8 mouse cellular contexts compared by ENCODE assay signal in the genomic region with DNA sequence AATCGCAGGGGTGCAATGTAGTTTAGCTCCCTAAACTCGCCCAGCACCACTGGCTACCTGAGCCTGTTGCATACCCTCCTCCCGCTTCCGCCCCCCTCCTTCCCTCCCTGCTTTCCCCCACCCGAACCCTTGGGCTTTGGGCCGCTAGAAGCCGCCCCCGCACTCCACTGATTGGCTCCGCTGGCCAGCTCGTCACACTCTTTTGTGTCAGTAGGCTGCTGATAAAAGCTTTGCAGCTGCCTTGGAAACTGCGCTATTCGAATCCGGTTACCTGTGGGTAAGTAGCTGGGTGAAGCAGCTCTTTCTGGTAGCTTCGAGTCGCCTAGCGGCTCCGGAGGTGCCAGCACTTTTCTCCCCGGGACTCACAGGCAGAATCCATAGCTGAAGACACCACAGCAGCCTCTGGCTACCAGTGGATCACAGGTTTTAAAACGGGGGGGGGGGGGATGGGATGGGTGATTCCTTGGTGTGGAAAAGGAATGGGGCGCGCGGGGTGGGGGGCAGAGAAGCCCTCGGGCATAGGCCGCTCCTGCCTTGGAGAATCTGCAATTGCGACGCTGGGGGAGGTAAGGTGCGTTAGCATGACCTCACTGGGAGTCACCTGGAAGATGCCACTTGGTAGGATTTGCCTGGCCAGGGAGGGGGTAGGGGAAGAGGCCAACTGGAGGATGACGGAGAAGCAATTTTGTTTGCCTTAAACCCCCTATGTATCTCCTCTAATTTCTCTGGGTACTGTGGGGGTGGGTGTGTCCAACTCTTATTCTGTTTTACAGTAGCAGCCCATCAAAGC. TPM values are rescaled to one million over a fixed set of nuclear protein-coding genes. Genes with fewer than 3 reads are reported as not detected.
A peak's percentile ranks its signal among the peaks of the same experiment; 100 is the strongest.
DNase-seq lines count a peak whose midpoint lies in the region; ATAC-seq and TF ChIP-seq lines count a peak whose summit lies in the region.

Zcchc12 (plus strand) TSS at position 169 of the 790 bp plus-strand sequence.

- H3K36me3 ChIP-seq in heart, embryonic 11.5 days (ENCODE audit: control insufficient read depth, insufficient read depth, low read length), result no peaks in the 10 kb centered on the region
- H3K36me3 ChIP-seq in stomach, embryonic 15.5 days, result no peaks in the 10 kb centered on the region

- no peak for DNase-seq in heart, postnatal 25 days (ENCODE audit: low spot score)
- DNase-seq in cerebellum, postnatal 10 days, result peak; percentile 24 to 44
- DNase-seq in frontal cortex, postnatal 14 days (ENCODE audit: low spot score in 2 of 2), result peak; percentile 36 to 49
- DNase-seq in layer of hippocampus, adult 2 months (ENCODE audit: low spot score in 2 of 2), result peak; percentile 37 to 40
- peak; percentile 3 for DNase-seq in lung, postnatal 36 days
- DNase-seq in gastrocnemius, postnatal 14 days, result no peak

- peak within 1 kb of the TSS; percentile 29 for H3K4me3 ChIP-seq in heart, embryonic 11.5 days (ENCODE audit: low read depth, low read length)
- H3K4me3 ChIP-seq in layer of hippocampus, adult 2 months, result peak within 1 kb of the TSS; percentile 47
- peak within 1 kb of the TSS; percentile 11; the same call in 1 of the 2 replicates for H3K4me3 ChIP-seq in stomach, embryonic 15.5 days (replicated peaks)

- no peaks in the 10 kb centered on the region for H3K4me1 ChIP-seq in heart, embryonic 11.5 days (ENCODE audit: control insufficient read depth, insufficient read depth, low read length)
- no peaks in the 10 kb centered on the region for H3K4me1 ChIP-seq in stomach, embryonic 15.5 days

- no peaks in the 10 kb centered on the region for H3K9me3 ChIP-seq in heart, embryonic 11.5 days (replicated peaks; ENCODE audit: control insufficient read depth, low read length)
- no peaks in the 10 kb centered on the region for H3K9me3 ChIP-seq in stomach, embryonic 15.5 days

- ATAC-seq in heart, embryonic 11.5 days (replicated peaks; ENCODE audit: insufficient number of reproducible peaks, low FRiP score, low TSS enrichment), result no peak
- ATAC-seq in stomach, embryonic 15.5 days (ENCODE audit: insufficient read depth, low FRiP score, low read depth), result 0 out of 2 replicates have a peak, but pooled peaks have one; percentile 47

- intact Hi-C loops in heart, postnatal 25 days (cut with DNase I), result no loop called here
- intact Hi-C loops in gastrocnemius, postnatal 14 days (cut with DNase I; ENCODE audit: low total_unique reads), result no loop called here

- H3K9ac ChIP-seq in heart, embryonic 11.5 days (ENCODE audit: low read depth, low read length), result no peak within 1 kb of the TSS
- H3K9ac ChIP-seq in stomach, embryonic 15.5 days, result no peak within 1 kb of the TSS

- peaks cover 3% of the 10 kb centered on the region; the same call in 1 of the 2 replicates for H3K27me3 ChIP-seq in heart, embryonic 11.5 days (ENCODE audit: control insufficient read depth, insufficient read depth, low read length)
- no peaks in the 10 kb centered on the region for H3K27me3 ChIP-seq in stomach, embryonic 15.5 days (replicated peaks)

- 21% methylated on average over 28 of the region's 28 CpGs for WGBS in heart, embryonic 11.5 days (ENCODE audit: insufficient replicate concordance)
- WGBS in stomach, embryonic 15.5 days, result 22% methylated on average over 27 of the region's 28 CpGs

- H3K4me2 ChIP-seq in heart, embryonic 11.5 days, result peak within 1 kb of the TSS; percentile 58
- peak within 1 kb of the TSS; percentile 41 for H3K4me2 ChIP-seq in stomach, embryonic 15.5 days

- no peak within 1 kb of the TSS for H3K27ac ChIP-seq in heart, embryonic 11.5 days (ENCODE audit: low read depth, low read length)
- H3K27ac ChIP-seq in layer of hippocampus, adult 2 months, result no peak within 1 kb of the TSS
- no peak within 1 kb of the TSS for H3K27ac ChIP-seq in stomach, embryonic 15.5 days

- no peak for TF ChIP-seq CTCF in layer of hippocampus, adult 2 months (conservative IDR thresholded peaks at IDR 0.05)

RNA-seq across cellular contexts. Expression of gene Zcchc12, which starts in this region (rescaled TPM):
- polyA plus RNA-seq in heart, embryonic 11.5 days (2014; fragmentation: Nextera tagmentation; extraction: Ambion mirVana), result 5.8 and 6.3 TPM in 2 replicates
- total RNA-seq in heart, postnatal 25 days (2021), result under 1 TPM in 1 of 2 experiments, not detected in 1; 0.10 TPM
- 10 to 100 TPM; 42.5 to 43.5 TPM for total RNA-seq in layer of hippocampus, adult 2 months (2021)
- polyA plus RNA-seq in stomach, embryonic 15.5 days (2015; fragmentation: Nextera tagmentation; extraction: Ambion mirVana), result 16.6 and 17.3 TPM in 2 replicates
- not detected for total RNA-seq in gastrocnemius, postnatal 14 days (2021)

Comparison
In these comparisons a context has a peak if more than half of its experiments do, and no peak if none do; other contexts are left out.
1. RNA of gene Zcchc12 (total RNA-seq): 42.5 to 43.5 TPM in layer of hippocampus, adult 2 months; 0.10 TPM in heart, postnatal 25 days and not detected in gastrocnemius, postnatal 14 days; every median in the first group is over 10 times any median in the second.
2. DNase-seq: peak in cerebellum, postnatal 10 days (2 of 2), frontal cortex, postnatal 14 days (2 of 2), layer of hippocampus, adult 2 months (2 of 2) and lung, postnatal 36 days (single experiment); none in heart, postnatal 25 days (single experiment) and gastrocnemius, postnatal 14 days (single experiment).
3. Peak in every context shown above with its lines, with median percentiles within 50 percentile points of each other: H3K4me3 ChIP-seq.